Mouse (Mus musculus) thymus, postnatal 36 days (tissue): ENCODE measurements at regions not wholly inside any gene's neighbourhood (a gene's known extent, or its start where the extent isn't known, plus 50 kb on each side); places are given as distances from the start of the nearest gene placed in this dataset.
A peak's percentile ranks its signal among the peaks of the same experiment; 100 is the strongest.

ENCODE experiments used
- DNase-seq, 2 experiments: peaks; one replicate each; pipeline ENCODE4 v3.0.0; 2022; ENCODE audit warnings: mixed read lengths in 2 of 2

- DNase-seq = no peak
Observed at GRCm38 (mm10) chr13:97651761-97652160, 108.7 kb downstream of the Gm10260 start.

GRCm38 (mm10) chr13:97651176-97651575, 109.3 kb downstream of the Gm10260 start:
- no peak for DNase-seq

- DNase-seq = no peak
Observed at GRCm38 (mm10) chr13:97650191-97650590, 110.2 kb downstream of the Gm10260 start.

GRCm38 (mm10) chr13:97647486-97647885, 112.9 kb downstream of the Gm10260 start:
- DNase-seq = no peak

- DNase-seq = no peak
Observed at GRCm38 (mm10) chr13:97646021-97646385, 114.4 kb downstream of the Gm10260 start.

- peak; percentile 12 to 19 for DNase-seq
Observed at GRCm38 (mm10) chr13:97645107-97646020, 115.1 kb downstream of the Gm10260 start.

GRCm38 (mm10) chr13:97640236-97640635, 120.2 kb downstream of the Gm10260 start:
- no peak for DNase-seq

GRCm38 (mm10) chr13:97639656-97640055, 120.8 kb downstream of the Gm10260 start:
- DNase-seq = no peak

- DNase-seq = no peak
Observed at GRCm38 (mm10) chr13:97638457-97639088, 121.9 kb downstream of the Gm10260 start.

- no peak for DNase-seq
Observed at GRCm38 (mm10) chr13:97637506-97637905, 122.9 kb downstream of the Gm10260 start.

- DNase-seq = no peak
Observed at GRCm38 (mm10) chr13:97634041-97634788, 126.2 kb downstream of the Gm10260 start.

- DNase-seq = no peak
Observed at GRCm38 (mm10) chr13:97633551-97633950, 126.9 kb downstream of the Gm10260 start.

- no peak for DNase-seq
Observed at GRCm38 (mm10) chr13:97631872-97632402, 128.5 kb downstream of the Gm10260 start.

- no peak for DNase-seq
Observed at GRCm38 (mm10) chr13:97630921-97631320, 129.5 kb downstream of the Gm10260 start.

- DNase-seq = no peak
Observed at GRCm38 (mm10) chr13:97628608-97629007, 131.8 kb downstream of the Gm10260 start.

GRCm38 (mm10) chr13:97627247-97627646, 133.2 kb downstream of the Gm10260 start:
- DNase-seq = peak; percentile 6 to 24

GRCm38 (mm10) chr13:97626786-97627185, 133.6 kb downstream of the Gm10260 start:
- no peak for DNase-seq

- no peak for DNase-seq
Observed at GRCm38 (mm10) chr13:97626116-97626515, 134.3 kb downstream of the Gm10260 start.

GRCm38 (mm10) chr13:97625391-97625790, 135.0 kb downstream of the Gm10260 start:
- no peak for DNase-seq

GRCm38 (mm10) chr13:97618190-97618586, 142.2 kb downstream of the Gm10260 start:
- DNase-seq = no peak

GRCm38 (mm10) chr13:97617511-97618189, 142.8 kb downstream of the Gm10260 start:
- DNase-seq = no peak

GRCm38 (mm10) chr13:97616919-97617318, 143.5 kb downstream of the Gm10260 start:
- no peak for DNase-seq
